Mouse (Mus musculus) CD4-positive, CD25-positive, alpha-beta regulatory T cell (primary cell): ENCODE measurements around the gene Mrpl2. TPM values are rescaled to one million over a fixed set of nuclear protein-coding genes. Genes with fewer than 3 reads are reported as not detected.

Source experiments
- polyA plus RNA-seq: library from polyadenylated mRNA; unstranded; fragments of 100-300 nt; shearing (Covaris generic); gene quantifications from one replicate; pipeline ENCODE4 v1.2.1, GENCODE M21; 2017

Gene Mrpl2
- 42.7 TPM for polyA plus RNA-seq

DNA sequence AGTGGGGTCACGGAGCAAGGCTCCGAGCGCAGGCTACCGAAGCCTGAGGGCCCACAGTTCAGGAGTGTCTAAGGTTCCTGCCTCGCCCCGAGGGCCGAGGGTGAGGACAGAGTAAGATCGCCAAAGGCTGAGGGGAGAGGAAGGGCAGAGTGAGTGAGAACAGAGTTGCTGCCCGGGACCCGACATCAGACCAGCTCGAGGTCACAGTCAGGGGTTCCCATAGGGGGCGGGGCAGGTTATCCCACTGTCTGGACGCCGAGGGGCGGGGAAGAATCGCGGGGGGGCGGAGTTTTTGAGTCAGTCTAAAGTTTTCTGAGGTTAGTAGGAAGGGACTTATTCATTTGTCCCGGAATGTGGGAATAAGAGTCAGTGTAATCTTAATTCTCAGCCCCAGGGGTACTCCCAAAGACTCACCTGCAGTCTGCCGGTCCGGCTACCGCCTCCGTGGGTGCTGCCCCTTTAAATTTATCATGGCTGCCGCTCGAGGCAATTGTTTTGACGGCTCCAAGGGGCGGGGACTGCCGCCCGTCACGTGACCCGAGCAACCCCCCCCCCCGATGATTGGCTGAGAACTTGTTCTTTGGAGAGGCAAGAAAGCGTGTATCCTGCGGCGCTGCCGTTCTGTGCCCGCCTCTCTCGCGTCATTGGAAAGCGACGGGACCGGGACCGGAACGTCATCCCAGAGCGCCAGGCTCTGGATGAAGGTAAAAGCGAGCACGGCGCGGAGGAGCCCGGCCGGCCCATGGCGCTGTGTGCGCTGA, at the start of gene Mrpl2, which contains the start of gene Klc4:
TSS of gene Mrpl2 (plus strand) at position 669 of the 761 bp plus-strand sequence.
TSS of gene Klc4 (minus strand) at position 462 of the 761 bp plus-strand sequence.

DNA sequence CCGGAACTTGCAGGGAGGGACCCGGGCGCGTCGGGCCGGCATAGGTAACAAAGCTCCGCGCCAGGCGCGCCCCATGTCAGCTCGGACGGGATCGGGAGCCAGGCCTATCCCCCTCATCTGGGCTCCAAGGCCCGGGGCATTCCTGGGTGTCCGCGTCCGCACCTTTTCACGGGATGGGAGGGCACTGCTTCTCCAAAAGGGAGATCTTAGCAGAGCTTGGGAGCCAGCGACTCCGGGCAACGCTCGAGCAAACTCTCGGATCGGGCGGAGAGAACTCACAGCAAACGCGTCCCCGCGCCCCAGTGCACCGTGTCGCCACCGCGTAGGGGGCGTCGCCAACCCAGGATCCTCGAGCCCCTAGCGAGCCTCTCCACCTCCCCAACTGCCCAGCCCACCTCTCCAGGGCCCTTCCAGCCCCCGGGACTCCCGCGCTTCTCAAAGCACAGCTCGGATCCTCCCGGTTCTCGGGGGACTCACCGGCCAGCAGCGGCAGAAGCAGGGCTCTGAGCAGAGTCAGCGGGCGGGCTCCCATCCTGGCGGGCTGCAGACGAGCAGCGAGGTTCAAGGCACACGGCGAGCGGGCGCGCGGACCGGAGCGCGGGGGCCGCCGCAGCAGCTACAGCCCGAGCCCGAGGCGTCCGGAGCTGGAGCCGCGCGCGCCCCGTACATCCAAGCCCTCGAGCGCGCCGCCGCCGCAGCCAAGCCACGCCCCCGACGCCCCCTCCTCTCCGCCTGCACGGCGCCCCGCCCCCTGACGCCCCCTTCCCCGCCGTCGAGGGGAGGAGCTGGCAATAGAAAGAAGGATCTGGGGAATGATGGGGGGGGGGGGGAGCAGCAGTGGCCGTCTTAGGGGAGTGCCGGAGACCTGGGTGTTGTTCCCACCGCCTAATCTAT, 17.0 kb upstream of the Mrpl2 start, which contains the start of gene Ptk7:
TSS of gene Ptk7 (minus strand) at position 714 of the 894 bp plus-strand sequence.

DNA sequence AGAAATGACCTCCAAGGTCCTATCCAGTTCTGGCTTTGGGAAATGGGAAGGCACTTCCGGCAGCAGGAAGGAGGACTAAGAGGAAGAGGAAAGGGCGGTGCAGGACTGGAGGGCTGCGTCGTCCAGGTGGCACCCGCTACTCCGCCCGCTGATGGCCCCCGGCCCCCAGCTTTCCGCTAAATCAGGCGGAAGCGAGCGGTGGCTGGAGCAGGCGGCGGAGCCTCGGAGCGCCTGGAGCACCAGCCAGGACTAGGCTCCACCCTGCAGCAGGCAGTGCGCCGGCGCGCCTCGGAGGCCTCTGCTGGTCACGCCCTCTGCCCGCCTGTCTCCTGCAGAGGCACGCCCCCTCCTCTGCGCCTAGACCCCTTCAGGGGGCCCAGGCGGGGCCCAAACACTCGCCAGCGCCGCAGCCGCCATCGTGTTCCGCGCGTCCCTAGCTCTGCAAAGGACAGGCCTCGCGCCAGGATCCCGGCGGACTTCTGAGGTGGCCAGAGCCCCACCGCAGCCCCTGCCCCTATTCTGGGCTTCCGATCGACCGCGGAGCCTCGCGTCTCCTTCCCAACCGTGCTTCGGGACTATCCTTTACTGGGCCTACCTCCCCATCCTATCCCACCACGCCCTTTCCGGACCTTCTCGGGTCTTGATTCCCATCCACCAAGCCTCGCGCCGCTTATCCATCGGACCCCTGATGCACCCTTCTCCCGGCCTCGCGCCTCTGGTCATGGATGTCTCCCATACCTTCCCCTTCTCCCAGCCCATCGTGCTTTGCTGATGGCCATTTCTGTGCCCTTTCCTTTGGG, 4.4 kb downstream of the Mrpl2 start, which contains the start of gene Cul7:
TSS of gene Cul7 (plus strand) at position 106 of the 800 bp plus-strand sequence.

DNA sequence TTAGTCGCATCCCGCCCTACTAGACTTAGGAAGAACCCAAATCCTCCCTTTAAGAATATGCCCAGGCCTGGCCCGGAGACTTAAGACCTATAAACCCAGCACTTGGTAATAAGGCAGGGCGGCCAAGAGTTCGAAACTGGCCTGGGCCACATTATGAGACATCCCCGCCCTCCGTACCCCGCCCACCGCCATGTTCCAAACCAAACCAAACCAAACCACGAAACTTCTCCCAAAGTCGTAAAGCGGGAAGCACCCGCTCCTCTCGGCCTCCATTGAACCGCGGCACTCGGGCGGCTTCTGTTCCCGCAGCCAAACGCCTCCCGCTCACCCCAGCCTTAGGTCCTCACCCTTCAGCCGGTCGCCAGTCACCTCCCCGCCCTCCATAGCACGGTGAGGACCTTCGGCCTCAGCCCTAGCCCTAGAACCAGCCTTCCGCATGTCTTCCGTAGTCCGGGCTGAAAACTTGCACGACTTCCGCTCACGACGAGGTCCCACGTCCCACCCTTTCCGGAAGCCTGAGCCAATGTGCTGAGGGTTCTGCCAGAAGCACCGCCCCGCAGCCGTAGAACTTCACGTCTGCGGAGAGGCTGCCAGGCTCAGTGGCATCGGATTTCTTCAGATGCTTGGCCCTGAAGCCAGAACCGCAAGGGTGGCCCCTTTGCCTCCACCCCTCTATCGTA, 28.0 kb downstream of the Mrpl2 start, which contains the start of gene Rrp36:
TSS of gene Rrp36 (minus strand) at position 503 of the 680 bp plus-strand sequence.

DNA sequence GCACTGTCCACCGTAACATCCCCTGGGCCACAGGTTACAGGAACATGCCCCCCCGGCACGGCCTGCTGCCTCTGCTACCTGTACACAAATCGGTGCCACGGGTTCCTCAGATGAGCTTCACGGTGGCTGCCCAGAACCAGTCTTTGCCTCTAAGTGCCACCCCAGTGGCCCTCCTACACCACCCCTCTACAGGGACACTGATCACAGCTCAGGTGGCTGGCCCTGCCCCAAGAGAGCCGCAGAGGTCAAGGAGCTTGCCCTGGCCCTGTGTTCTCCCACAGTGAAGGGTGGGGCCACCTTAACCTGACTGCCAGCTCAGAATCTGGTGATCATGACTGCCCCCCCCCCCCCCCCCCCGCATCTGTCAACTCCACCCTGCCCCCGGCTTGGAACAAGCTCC, 32.4 kb downstream of the Mrpl2 start, which contains the start of gene Mea1:
TSS of gene Mea1 (plus strand) at position 378 of the 400 bp plus-strand sequence.

DNA sequence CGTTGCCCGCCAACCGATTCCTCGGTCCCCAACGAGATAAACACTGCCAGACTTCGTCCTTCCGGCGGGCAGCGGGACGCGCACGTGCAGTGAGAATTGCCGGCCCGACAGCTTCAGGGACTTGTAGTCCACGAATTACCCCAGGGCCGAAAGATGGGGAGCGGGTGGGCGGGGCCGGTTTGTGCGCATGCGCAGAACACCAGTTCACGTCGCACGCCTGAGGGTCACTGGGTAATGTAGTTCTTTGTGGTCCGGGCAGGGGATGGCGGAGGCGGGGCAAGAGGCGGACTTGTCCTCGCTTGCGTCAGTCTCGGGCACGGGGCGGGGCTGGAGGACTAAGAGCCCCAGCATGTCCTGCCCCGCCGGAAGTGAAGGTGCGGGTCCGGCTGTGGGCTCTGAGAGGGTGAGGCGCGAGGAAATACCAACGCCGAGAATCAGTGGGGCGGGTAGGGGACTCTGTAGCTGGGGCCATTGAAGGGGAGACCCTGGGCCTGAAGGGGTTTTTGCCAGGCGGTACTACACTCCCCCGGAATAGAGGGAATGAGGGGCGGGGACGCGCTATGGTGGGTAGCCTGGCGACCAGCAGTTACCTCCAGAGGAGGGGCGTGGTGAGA, 34.8 kb downstream of the Mrpl2 start, which contains the start of gene Klhdc3:
TSS of gene Klhdc3 (minus strand) at position 155 of the 614 bp plus-strand sequence.

Other genes with a start within 250 kb of the Mrpl2 start
- not detected for gene Crip3, start 217.3 kb upstream of the Mrpl2 start, polyA plus RNA-seq
- not detected for gene Slc22a7, start 207.8 kb upstream of the Mrpl2 start, polyA plus RNA-seq
- 0.14 TPM for gene Ttbk1, start 158.6 kb upstream of the Mrpl2 start, polyA plus RNA-seq
- 5.4 TPM for gene Dnph1, start 149.5 kb upstream of the Mrpl2 start, polyA plus RNA-seq
- 6.2 TPM for gene Cul9, start 99.8 kb upstream of the Mrpl2 start, polyA plus RNA-seq
- gene Srf, start 90.1 kb upstream of the Mrpl2 start, polyA plus RNA-seq: 41.4 TPM
- gene Ptk7, start 16.7 kb upstream of the Mrpl2 start, polyA plus RNA-seq: 0.23 TPM
- 24.7 TPM for gene Klc4, start 207 bp upstream of the Mrpl2 start, polyA plus RNA-seq
- 10.0 TPM for gene Cul7, start 4.1 kb downstream of the Mrpl2 start, polyA plus RNA-seq
- gene Rrp36, start 28.1 kb downstream of the Mrpl2 start, polyA plus RNA-seq: 65.9 TPM
- 149 TPM for gene Mea1, start 32.6 kb downstream of the Mrpl2 start, polyA plus RNA-seq
- 60.8 TPM for gene Klhdc3, start 34.7 kb downstream of the Mrpl2 start, polyA plus RNA-seq
- gene Ppp2r5d, start 58.9 kb downstream of the Mrpl2 start, polyA plus RNA-seq: 98.9 TPM
- gene Pex6, start 65.2 kb downstream of the Mrpl2 start, polyA plus RNA-seq: 53.2 TPM
- gene Gnmt, start 82.9 kb downstream of the Mrpl2 start, polyA plus RNA-seq: 0.66 TPM
- 49.8 TPM for gene Cnpy3, start 106.0 kb downstream of the Mrpl2 start, polyA plus RNA-seq
- not detected for gene Ptcra, start 117.5 kb downstream of the Mrpl2 start, polyA plus RNA-seq
- 31.3 TPM for gene 2310039H08Rik, start 126.4 kb downstream of the Mrpl2 start, polyA plus RNA-seq
- 139 TPM for gene Rpl7l1, start 136.4 kb downstream of the Mrpl2 start, polyA plus RNA-seq
- 39.7 TPM for gene Bicral, start 212.3 kb downstream of the Mrpl2 start, polyA plus RNA-seq
- gene Tbcc, start 244.5 kb downstream of the Mrpl2 start, polyA plus RNA-seq: 60.7 TPM